Mouse (Mus musculus) C2C12 (cell line): ENCODE data around the gene Spata31d1a.

ENCODE experiments used
- CTCF ChIP-seq: IDR thresholded peaks from one replicate; pipeline ENCODE4 v1.5.1; 2011; ENCODE audit not compliant: control insufficient read depth, insufficient read depth, insufficient read length
- FOSL1 ChIP-seq: IDR thresholded peaks from one replicate; pipeline ENCODE4 v1.8.0; 2011; ENCODE audit warnings: mild to moderate bottlenecking, low read length; ENCODE audit not compliant: poor library complexity, insufficient read depth, severe bottlenecking

DNA sequence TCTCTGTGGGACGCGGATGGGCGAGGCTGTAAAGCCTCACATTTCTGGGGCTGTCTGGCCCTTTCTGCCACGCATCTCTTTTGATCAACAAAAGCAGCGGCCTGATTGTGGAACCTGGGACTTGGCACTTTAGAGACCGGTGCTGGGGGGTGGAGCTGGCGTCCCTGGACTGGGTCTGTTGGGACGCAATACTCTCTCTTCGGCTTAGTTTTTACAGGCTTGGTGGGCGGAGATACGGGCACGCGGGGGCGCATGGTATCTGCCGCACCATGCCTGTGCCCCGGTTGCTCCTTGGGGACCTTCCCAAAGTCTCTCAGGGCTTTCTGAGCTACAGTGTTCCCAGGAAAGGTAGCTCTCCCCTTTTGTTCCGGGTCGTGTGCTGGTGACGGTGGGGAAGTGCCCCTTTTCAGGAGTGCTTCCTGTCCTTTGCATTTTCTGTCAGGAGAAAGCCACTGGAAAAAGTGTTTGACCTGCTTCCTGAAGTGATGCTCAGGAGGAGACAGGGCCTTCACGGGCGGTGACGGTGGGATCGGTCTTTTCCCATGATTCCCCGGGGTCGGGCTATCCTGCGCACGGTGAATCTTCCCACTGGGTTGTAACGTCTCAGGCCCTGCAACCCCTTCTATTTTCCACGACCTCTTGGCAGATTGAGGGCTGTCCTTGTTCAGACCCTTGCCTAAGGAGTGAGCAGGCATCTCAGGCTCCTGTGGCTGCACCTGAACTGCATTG, 16.2 kb upstream of the Spata31d1a start:
- TF ChIP-seq CTCF: no peak
- no peak for TF ChIP-seq FOSL1
